In the genomic region with DNA sequence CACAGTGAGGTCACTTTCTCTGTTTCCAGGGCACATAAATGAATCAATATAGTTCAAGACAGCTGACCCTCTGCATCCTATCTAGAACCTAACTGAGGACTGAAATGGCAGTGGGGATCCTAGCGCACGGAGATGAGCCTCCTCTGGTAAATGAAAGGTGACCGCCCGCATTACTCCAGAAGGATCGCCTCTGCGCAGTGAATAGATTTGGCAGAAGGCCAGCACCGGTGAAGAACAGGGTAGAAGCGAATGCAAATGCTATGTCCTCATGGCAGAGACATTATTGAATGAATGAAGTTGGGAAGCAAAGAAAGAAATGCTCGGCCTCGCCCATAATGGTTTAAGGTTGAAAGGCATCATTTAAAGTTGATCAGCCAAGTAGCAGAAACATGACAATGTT, we compare ENCODE assay signal across 16 mouse cellular contexts.
"Had no signal": no experiment of that assay in that cellular context is flagged by ENCODE, and none has a peak within 500 bp of the region (broad histone marks: within the 10 kb centered on the region; RNA-seq: fewer than 3 reads in every experiment).

No protein-coding gene starts in this region.

- H3K4me2 ChIP-seq: limb, embryonic 12.5 days; limb, embryonic 15.5 days; liver, embryonic 11.5 days; lung, embryonic 14.5 days; midbrain, embryonic 15.5 days; neural tube, embryonic 13.5 days had no signal

- H3K4me1 ChIP-seq: limb, embryonic 12.5 days; limb, embryonic 15.5 days; midbrain, embryonic 15.5 days; neural tube, embryonic 13.5 days had no signal

- H3K9me3 ChIP-seq: limb, embryonic 12.5 days; limb, embryonic 15.5 days; midbrain, embryonic 15.5 days; neural tube, embryonic 13.5 days had no signal

- H3K27ac ChIP-seq: kidney, postnatal 0 days; layer of hippocampus, adult 2 months; limb, embryonic 12.5 days; limb, embryonic 15.5 days; liver, embryonic 14.5 days; macrophage; midbrain, embryonic 15.5 days; neural tube, embryonic 13.5 days had no signal

- H3K36me3 ChIP-seq: limb, embryonic 12.5 days; limb, embryonic 15.5 days; midbrain, embryonic 15.5 days; neural tube, embryonic 13.5 days had no signal

- DNase-seq: layer of hippocampus, adult 9-11 months; liver, postnatal 0 days; lung, embryonic 14.5 days; thymus, adult 18-20 months; thymus, postnatal 4 days had no signal

- ATAC-seq: liver, postnatal 0 days; lung, postnatal 0 days; midbrain, embryonic 15.5 days had no signal

- H3K9ac ChIP-seq: limb, embryonic 12.5 days; limb, embryonic 15.5 days; liver, embryonic 14.5 days; liver, postnatal 0 days; lung, embryonic 14.5 days; midbrain, embryonic 15.5 days; neural tube, embryonic 13.5 days had no signal

- H3K4me3 ChIP-seq: layer of hippocampus, adult 2 months; limb, embryonic 12.5 days; limb, embryonic 15.5 days; midbrain, embryonic 15.5 days; myocyte; neural tube, embryonic 13.5 days had no signal

- H3K27me3 ChIP-seq: limb, embryonic 12.5 days; limb, embryonic 15.5 days; midbrain, embryonic 15.5 days; neural tube, embryonic 13.5 days had no signal
